Mouse (Mus musculus): Measurements from ENCODE around the gene Map1b. TPM values are rescaled to one million over a fixed set of nuclear protein-coding genes. Genes with fewer than 3 reads are reported as not detected.

Map1b gene
- total RNA-seq (2021), result 100 to 1,000 TPM; 586 to 655 TPM

DNA sequence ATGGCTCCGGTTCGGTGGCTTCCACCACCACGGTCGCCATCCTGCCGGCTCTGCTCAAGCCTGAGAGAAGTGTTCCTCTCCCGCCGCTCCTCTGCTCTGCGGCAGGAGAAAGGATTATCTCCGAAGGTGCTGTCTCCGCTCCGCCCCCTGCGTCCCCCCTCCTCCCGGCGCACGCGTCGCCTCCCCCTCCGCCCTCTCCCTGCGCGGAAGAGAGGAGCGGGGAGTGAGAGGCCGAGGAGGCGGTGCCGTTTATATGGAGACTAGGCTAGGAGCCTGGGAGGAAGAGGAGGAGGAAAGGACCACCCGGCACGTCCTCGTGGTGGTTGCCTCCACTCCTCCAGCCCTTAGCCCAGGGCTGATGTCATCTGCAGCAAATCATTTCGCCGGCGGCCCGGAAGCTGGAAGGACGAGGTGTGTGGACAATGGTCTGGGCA is at the start of gene Map1b:
Map1b (minus strand) TSS at position 93 of the 434 bp plus-strand sequence.
- peak; percentile 85 to 88 for DNase-seq (ENCODE audit: low spot score in 2 of 2)
- intact Hi-C loops (cut with DNase I), result loop anchor here (5.0 to 10.0 kb wide), 3 partner anchors 76 to 246 kb away; no protein-coding TSS in a partner anchor

DNA sequence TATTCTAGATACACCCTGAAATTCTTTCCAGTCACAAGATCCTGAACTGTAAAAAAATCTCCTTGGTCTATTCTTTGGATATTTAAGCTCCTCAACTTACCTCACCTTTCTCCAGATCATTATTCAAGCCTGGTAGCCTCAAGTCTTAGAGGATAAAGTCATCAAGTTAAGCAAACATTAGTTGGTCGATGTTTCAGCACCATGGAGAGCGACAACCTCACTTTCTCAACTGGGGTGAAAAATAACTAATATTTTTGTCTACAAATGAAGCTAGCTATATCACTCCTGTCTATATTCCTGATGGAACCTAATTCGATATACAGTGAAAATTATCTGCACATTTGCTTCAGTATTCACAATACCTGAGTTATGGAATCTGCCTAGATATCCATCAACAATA is 48.0 kb upstream of the Map1b start:
- intact Hi-C loops (cut with DNase I), result no loop called here
- no peak for DNase-seq (ENCODE audit: low spot score in 2 of 2)

DNA sequence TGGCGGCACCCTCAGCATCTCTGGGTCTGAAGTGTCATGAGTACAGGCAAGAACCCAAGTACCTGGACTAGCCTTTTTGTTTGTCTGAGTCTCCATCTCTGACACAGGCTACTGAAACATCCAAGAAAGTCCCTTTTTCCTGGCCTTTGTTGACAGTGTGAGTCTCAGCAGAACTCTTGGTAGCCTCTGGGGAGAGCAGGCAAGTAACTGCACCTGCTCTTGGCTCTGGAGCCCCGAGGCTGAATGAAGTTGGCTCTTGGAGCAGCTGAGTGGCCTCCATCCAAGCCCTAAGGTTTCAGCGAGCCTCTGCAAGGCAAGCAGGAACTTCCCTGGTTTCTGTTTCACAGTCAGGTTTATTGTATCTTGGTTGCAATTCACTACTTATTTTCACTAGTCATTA is 46.7 kb upstream of the Map1b start:
- no peak for DNase-seq (ENCODE audit: low spot score in 2 of 2)
- intact Hi-C loops (cut with DNase I), result no loop called here

DNA sequence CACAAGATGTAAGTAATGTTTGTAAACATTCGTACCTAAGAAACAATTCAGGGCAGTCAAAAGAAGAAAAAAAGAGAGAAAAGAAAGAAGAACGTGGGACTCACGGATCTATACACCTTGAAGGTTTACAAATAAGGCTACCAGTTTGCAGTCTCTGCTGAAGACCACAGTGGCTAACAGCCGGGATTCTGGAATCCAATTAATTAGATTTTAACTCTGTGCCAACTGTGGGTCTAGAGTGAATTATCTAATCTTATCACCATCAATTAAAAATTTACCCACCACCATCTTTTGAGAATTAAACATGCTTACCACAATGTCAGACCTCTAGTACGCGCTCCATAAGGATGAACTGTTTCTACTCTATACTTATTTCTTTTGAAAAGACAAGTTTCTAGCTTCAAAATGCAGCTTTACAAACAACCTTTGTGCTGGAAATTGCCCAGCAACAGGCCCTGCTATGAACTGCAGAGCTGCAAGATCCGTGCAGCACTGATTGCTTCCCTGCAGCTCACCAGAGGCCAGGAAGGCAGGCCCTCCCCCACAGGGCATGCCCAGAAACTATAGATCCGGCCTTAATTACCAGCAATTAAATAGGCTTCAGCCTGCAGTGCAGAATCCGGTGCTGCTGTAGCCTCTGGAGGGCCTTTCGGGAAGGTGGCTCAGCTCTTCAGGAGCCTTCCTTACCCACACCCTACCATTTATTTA is 45.7 kb upstream of the Map1b start:
- intact Hi-C loops (cut with DNase I), result no loop called here
- DNase-seq (ENCODE audit: low spot score in 2 of 2), result no peak

DNA sequence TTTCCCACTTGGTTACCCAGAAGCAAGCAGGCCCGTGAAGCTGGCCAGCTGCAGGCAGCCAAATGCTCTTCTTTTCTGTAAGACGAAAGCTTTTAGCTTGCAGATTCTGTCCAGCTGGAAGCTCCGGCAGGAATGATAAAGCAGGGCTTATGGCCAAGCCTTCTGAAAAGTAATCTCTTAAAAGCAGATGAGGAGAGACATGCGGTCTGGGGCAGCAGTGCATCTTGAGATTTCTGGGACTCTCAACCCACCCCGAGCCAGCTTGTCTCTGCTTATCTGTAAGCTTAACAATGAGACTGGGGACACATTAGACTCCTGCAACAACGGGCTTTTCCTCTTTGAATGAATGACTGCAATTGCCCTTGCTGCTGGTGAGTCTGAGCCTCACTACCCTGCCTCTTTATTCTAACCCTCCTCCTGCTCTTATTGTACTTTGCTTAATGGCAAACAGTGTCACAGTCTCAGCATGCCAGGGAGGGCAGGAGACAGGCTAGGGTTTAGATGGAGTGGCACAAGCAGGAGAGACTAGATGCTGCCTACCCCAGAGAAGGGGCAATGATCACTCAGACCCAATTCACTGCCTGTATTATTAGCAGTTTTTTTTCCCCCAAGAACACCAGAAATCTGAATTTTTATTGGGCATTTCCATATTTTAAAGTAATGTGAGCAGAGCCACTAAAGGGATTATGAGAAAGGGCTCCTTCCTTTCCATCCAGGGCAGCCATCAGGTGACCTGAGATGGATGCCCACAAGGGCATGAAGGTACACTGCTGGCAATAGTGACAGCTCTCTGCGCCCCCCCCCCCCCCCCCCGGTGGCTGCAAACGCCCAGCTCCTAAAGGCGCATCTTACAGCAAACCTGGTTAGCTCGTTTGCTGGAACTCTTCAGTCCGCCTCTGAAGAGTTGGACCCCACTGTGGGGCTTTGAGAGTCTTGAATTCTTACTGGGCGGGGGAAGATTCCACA is 44.6 kb upstream of the Map1b start:
- no peak for DNase-seq (ENCODE audit: low spot score in 2 of 2)
- intact Hi-C loops (cut with DNase I), result no loop called here

DNA sequence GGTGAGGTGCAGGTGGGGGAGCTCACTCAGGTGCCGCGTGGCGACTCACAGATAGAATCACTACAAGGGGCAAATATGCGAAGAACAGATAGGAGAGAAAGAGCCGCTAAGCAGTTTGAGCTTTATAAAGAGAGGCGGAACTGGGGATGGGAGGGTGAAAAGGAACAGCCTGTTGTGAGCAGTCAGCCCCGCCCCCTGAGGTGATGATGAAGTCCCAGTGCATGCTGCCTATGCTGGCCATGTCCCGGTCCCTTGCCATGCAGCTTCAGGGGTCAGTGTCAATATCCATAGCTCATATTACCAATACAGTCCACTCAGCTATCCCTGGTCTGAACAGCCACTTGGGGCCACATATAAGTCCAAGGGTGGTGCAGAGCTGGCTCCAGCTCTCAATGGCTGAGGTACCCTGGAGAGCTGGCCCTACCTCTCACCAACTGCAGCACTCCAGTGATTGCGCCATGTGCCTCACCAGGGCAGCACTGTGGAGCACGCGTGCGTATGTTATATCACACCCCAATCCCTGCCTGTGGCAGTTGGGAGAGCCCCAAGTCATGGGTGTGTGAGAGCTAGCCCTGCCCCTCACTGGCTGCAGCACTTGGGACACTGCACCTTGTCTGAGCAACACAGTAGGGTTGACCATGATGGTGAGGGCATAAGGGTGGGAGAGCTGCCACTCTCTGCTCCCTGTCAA is 42.0 kb upstream of the Map1b start:
- intact Hi-C loops (cut with DNase I), result no loop called here
- no peak for DNase-seq (ENCODE audit: low spot score in 2 of 2)

DNA sequence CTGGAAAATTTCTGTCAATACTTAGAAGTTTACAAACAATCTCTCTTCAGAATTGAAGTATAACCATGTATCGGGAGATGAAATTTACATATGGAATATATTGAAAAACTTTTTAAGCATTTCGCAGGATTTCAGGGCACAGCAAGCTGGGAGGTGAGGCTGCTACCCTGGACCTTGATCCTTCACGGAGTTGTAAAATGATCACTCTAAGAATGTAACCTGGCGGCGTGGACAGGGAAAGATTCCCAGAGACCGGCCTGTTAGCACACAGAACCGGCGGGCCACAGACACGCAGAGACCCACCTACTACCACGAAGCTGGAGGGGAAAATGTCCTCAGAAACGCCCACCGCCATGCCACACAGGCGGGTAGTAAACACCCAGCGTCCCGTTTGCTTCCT is 41.5 kb upstream of the Map1b start:
- intact Hi-C loops (cut with DNase I), result no loop called here
- no peak for DNase-seq (ENCODE audit: low spot score in 2 of 2)

DNA sequence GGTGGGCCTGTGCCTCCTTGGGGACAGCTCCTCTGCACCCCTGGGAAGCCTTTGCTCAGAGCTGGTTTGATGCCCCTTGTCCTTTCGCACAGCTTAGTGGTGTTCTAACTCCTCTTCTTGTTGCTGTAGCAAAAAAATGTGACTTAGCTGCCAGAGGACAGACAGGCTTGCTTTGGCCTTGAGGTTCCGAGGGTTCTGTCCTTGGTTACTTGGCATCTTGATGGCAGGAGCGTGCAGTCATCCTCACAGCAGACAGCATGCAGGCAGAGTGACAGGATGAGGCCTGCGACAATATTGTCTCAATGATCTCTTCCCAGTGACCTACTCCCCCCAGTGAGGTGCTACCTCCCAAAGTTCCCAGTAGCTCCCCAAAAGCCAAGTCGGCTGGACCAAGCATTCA is 41.0 kb upstream of the Map1b start:
- intact Hi-C loops (cut with DNase I), result no loop called here
- DNase-seq (ENCODE audit: low spot score in 2 of 2), result no peak

DNA sequence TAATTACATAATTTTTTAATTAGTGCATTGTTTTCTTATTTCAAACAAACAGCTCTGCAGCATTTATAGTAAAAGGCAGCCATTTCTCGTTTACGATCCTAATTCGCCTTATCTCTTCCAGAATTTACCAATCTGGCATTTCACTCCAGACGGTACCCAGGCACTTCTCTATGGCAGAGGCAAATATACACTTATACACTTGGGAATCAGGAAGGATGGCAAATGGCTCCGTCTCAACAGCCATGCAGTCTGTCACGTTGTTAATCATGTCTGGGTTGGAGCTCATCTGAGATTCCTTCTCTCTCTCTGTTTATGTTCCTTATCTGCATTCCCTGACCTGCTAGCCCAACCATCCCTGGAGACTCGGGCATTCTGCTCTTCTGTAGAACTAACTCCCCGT is 38.6 kb upstream of the Map1b start:
- DNase-seq (ENCODE audit: low spot score in 2 of 2), result no peak
- intact Hi-C loops (cut with DNase I), result no loop called here

DNA sequence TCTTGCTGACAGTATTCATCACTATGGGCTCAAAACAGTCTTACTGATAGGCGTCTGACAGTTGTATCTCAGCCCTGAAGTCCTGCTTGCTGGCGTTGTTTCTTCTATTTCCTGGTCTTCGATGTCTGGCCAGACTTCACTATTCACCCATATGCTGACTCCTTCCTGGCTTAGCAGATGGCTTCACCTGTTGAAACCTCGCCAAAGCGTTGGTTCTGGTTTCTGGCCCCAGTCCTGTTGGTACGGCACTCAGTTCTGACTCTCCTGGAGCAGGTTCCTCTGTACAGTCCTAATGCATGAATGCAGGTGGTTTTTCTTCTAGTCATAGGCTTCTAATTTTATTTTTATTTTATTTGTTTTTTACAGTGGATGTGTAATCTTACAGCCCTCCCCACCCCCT is 38.1 kb upstream of the Map1b start:
- no peak for DNase-seq (ENCODE audit: low spot score in 2 of 2)
- intact Hi-C loops (cut with DNase I), result no loop called here

DNA sequence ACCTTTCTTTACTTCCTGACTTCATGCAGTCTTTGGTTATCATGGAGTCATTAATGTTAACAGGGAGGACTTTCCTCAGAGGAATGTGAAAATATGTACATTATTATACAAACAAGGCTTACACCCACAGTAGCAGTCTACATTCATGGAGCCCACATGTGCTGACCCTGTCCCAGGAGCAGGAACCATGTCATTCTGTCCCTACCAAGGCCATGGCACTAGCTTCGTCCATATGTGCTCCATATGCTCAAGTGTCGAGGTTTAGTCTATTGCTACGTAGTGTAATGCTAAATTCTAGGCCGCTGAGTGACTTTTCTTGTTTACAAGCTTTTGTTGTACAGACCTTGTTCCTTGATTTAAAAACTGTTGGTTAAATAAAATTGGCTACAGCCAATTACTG is 36.0 kb upstream of the Map1b start:
- no peak for DNase-seq (ENCODE audit: low spot score in 2 of 2)
- intact Hi-C loops (cut with DNase I), result no loop called here

DNA sequence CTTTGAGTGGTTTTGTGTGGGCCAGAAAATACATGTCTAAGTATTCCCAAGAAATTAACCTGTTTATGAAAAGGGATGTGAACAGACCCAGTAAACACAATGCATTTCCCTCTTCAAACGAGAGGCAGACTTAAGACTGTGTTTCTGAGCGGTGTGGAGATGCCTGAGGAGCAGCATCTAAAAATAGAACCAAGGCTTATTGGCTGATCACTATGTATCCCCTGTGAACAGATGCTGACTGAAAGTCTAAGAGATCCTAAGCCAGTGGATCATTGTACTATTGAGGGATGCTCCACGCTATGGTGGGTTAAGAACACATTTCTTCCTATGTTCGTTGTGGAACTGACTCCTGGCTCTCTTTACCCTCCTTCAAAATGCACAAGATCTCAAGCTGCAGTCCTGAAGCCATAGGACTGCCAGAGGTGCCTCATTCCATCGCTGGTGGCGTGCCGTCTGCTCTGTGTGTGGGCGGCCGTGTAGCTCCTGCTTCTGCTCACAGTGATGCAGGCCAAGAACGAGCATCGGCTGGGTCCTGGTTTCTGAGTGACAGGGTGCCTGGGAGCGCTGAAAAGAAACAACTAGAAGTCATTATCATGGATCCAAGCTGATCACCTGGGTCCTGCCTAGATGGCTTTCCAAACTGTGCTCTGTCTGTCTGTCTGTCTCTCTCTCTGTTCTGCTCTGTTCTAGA is 34.5 kb upstream of the Map1b start:
- intact Hi-C loops (cut with DNase I), result no loop called here
- peak; percentile 11 to 15 for DNase-seq (ENCODE audit: low spot score in 2 of 2)

DNA sequence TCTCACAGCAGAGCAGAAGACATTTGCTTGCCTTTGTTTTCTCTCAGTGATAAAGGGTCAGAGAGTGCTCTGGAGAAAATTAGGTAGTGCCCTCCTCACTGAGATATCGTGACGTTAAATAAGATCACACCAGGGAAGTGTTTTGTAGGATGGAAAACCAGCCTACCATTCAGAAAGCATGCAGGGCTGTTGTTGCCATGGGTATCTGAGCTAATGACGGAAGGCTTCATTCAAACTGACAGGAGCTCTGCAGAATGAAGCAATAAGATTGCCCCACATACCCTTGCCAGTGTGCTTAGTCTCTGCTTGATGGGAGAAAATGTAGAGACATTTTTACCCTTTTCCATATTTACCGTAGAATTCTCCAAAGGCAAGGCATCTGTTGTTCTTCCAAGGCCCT is 33.7 kb upstream of the Map1b start:
- intact Hi-C loops (cut with DNase I), result no loop called here

DNA sequence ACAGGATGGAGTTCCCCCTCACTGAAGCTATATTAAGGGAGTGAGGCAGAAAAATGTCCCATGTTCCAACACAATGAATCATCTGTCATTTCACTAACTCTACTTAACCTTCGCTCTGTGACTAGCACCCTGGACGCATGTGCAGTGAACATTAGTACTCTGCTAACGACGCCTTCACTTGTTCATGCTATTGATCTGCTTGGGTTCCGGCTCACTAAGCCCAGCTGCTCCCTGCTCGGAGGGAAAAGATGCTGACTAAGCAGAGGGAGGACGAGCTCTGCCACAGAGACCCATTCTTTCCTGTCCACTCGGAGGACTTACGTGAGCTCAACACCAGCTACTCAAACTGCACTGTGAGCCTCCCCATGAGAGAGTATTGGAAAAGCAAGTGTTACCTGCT is 33.2 kb upstream of the Map1b start:
- no peak for DNase-seq (ENCODE audit: low spot score in 2 of 2)
- intact Hi-C loops (cut with DNase I), result no loop called here

More for the DNA sequence above, 33.7 kb upstream of the Map1b start:
- DNase-seq (ENCODE audit: low spot score in 2 of 2), result no peak

DNA sequence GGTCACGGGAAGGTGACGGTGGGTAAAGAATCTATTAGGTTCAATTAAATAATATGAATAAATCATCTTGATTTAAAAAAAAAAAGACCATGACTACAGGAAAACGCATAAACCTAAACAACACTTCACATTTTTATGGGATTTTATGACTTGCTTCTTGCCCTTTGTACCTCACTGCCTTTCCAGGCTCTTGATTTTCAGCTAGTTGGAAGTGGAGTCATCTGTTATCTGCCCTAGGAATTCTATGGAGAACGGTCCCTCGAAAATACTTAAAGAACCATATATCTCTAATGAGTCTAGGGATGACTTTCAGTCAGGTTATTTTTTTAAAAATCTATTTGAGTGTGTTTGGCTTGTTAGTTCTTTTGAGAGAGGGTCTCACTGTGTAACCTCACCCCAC is 30.5 kb upstream of the Map1b start:
- no peak for DNase-seq (ENCODE audit: low spot score in 2 of 2)
- intact Hi-C loops (cut with DNase I), result no loop called here

DNA sequence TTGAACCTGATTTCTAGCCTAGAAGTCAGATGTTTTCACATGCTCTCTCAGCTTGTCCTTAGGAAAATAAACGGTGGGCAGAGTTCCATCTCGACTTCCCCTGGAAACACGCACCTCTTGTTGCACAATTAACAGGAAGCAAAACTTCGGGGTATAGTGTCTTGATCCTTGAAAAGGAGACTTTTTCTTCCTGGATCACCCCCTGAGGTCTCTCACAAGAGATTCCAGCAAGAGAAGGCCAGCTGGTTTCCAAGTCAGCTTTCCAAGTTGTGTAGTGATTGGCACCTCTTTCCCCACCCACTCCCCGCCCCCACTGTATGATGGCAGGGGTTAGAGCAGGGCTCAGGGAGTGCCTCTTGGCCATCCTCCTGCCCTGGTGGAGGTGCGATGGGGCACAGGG is 28.9 kb upstream of the Map1b start:
- no peak for DNase-seq (ENCODE audit: low spot score in 2 of 2)
- intact Hi-C loops (cut with DNase I), result no loop called here

DNA sequence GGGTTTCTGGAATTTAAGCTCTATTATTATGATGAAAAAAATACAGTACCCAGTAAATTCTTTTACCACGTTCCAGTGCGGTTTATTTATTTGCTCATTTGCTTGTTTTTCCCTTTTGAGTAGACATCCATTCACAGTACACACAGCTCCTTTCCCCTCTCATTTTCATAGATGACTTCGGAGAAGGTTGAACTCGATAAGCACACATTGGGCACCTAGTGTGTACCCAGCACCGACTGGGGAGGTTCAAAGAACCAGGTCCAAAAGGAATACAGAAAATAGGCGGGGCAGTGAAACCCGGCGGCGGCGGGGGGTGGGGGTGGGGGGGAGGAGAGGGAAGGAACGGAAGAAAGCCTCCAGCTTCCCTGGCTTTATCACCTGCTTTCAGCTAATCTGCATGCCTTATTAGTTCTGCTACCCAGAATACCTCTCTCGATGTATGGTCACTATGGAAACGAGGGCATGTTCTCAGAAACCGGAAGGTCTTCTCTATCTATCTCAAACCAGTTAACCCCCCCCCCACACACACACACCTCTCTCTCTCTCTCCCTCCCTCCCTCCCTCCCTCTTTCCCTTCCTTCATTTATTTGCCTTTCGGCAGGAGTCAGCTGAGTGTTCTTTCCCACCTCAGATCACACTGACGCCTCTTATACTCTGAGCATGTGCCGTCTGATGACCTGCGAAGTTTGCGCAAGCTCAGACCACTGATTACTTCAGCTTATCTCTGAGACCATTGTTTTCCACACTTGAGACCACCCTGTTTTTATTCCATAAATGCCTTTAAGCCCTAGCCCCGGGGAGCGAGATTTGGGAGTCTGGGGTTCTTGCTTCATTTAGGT is 25.3 kb upstream of the Map1b start:
- intact Hi-C loops (cut with DNase I), result no loop called here
- DNase-seq (ENCODE audit: low spot score in 2 of 2), result no peak

DNA sequence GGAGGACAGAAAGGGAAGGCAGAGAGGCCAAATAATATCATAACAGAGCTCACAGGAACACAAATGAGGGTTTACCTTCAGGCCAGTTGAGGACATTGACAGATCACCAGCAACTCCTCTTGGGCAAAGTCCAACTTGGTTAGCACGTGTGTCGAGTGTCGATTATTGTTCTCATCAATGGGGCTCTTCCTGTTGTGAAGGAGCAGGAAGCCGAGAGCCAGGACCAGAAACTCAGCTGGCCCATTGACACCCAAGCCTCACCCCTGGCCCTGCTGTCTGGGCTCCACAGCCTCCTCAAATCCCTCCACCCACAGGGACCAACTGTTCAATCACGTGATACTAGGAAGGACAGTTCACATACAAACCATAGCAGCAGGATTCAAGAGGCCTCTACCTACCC is 22.9 kb upstream of the Map1b start:
- intact Hi-C loops (cut with DNase I), result no loop called here

DNA sequence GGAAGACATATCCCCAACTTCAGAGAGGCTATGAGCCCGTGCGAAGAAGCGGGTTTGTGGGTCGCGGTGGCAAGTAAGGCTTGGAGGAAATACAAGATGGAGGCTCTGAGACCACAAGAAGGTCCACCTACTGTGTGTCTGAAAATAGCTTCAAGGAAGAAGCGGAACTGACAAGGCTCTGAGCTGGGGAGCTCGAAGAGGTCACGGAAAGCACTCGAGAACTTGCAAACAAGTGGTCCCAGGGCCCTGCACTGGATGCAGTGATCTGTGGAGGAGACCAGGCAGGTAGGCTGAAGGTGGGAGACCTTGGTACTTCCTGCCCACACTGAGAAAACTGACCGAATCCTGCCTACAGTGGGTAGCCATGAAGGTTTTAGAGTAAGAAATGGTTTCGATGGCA is 22.5 kb upstream of the Map1b start:
- intact Hi-C loops (cut with DNase I), result no loop called here
- no peak for DNase-seq (ENCODE audit: low spot score in 2 of 2)

More for the DNA sequence above, 22.9 kb upstream of the Map1b start:
- no peak for DNase-seq (ENCODE audit: low spot score in 2 of 2)

Measured in left cerebral cortex, postnatal 36 days (tissue).